Mouse (Mus musculus) kidney, adult 2 months (tissue): ENCODE measurements around the gene Iqsec1.

Source experiments
- CTCF ChIP-seq: fragments of 200-500 bp; conservative IDR thresholded peaks from 2 replicates; pipeline ENCODE4 v1.5.1; 2011; ENCODE audit warnings: low read depth, mild to moderate bottlenecking, control low read depth, low read length, moderate library complexity, mixed read lengths; ENCODE audit not compliant: insufficient read depth, insufficient read length
- POLR2A ChIP-seq: fragments of 200-500 bp; IDR thresholded peaks from one replicate; pipeline ENCODE4 v1.6.1; 2011; ENCODE audit warnings: low read depth, low read length, control low read depth

DNA sequence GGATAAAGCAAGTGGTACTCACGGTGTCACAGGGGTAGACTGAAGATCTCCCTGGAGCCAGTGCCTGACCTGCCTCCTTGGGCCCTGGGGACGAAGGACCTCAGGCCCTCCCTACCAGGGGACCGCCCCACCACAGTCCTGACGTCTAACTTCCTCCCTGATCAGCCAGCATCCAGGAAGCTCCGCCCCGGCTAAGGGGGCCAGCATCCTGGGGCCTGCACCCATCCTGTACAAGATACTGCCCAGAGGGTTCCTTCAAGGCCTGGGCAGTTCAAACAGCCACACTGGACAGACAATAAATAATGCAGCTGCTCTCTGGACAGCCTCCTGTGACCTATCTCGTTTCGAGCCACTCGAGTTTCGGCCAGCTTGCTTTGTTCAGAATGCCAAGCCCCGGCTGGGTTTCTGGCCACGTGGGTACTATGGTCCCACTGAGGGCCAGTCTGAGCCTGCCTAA lies 231.0 kb downstream of the Iqsec1 start:
- TF ChIP-seq POLR2A (no peak), CTCF (no peak)
